Mouse (Mus musculus): ENCODE measurements at regions not wholly inside any gene's neighbourhood (a gene's known extent, or its start where the extent isn't known, plus 50 kb on each side); places are given as distances from the start of the nearest gene placed in this dataset.

DNA sequence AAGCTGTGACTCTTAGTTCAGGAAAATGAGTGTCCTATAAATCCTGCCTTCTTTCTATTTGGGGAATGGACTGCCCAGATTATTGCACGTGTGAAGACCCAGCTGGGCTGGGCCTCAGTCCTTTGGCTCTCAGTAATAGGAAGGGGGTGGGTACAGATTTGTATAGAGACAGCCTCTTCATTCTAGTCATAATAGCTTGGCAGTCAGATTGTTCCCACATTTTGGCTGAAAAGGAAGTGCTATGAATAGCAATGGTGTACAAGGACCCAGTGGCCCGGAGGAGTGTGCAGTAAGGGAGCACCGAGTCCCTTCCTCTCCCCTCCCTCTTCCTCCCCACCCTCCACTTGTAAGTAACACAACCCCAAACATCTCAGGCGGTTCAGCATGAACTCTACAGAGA, 113.5 kb upstream of the Arhgap5 start:
- Histone ChIP-seq H3K27ac (no peak overlapping the region), H3K4me2 (no peak overlapping the region), H3K9me3 (replicated peaks) (no peaks in the 10 kb centered on the region), H3K4me1 (no peaks in the 10 kb centered on the region), H3K4me3 (no peak overlapping the region), H3K9ac (no peak overlapping the region), H3K27me3 (replicated peaks) (no peaks in the 10 kb centered on the region), H3K36me3 (no peaks in the 10 kb centered on the region)
- 41% methylated on average over 4 of the region's 4 CpGs for WGBS (ENCODE audit: insufficient replicate concordance)
- ATAC-seq = no peak

- ATAC-seq = no peak
- H3K4me2 ChIP-seq = no peak overlapping the region
- H3K27ac ChIP-seq = no peak overlapping the region
- 59% methylated on average over 4 of the region's 4 CpGs for WGBS (ENCODE audit: insufficient replicate concordance)
- no peak overlapping the region for H3K9ac ChIP-seq
- H3K4me3 ChIP-seq = no peak overlapping the region
- H3K36me3 ChIP-seq = no peaks in the 10 kb centered on the region
- H3K27me3 ChIP-seq (replicated peaks) = no peaks in the 10 kb centered on the region
- H3K9me3 ChIP-seq (replicated peaks) = no peaks in the 10 kb centered on the region
- H3K4me1 ChIP-seq = no peaks in the 10 kb centered on the region
Measured at GRCm38 (mm10) chr12:52392636-52393035, 111.1 kb upstream of the Arhgap5 start.

DNA sequence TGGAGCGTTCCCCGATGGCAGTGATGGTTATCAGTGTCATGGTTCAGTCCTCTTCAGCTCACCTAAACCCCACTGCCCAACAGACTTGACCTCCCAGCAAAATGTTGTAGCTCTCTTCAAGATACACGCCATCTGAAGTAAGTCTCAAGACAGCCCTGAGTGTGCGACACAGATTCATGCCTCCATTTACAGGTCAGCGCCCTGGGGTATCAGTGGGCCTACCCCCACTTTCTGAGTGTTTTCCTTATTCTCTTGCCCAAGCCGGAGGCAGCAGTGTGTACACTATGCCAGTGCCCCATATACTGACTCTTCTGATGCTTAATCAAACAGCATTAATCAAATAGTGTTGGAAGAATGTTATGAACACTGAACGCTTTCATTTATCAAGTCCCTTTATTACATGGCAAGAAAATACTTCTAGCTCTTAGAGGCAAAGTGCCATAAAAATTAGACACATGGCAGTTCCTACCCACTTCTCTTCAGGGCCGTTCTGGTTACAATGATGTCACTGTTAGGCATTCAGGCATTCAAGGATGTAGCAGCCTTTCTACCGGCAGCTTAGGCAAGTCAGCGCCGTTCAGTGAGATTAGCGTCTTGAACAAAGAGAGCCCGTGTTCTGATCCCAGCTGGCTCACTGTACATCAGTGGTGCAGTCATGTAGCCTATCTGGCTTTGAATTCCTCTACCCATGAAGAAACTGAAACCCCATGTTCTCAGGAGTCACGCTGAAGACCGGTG, 109.6 kb upstream of the Arhgap5 start:
- no peak for ATAC-seq

DNA sequence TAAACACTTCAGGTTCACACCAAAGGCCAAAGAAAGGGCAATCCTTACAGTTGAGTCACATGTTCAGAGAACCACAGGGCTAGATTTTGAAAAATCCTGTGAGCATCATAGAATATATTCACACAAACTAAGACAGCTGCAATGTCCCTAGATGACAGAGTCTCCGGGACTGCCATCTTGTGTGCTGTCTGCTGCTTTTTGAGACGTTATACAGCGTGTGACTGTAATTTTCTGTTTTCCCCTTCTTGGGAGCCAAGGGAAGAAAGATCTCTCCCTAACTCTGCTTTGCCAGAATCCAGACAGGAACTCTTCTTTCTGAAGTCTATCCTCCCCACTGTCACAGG, 109.1 kb upstream of the Arhgap5 start:
- H3K27ac ChIP-seq = no peak overlapping the region
- WGBS (ENCODE audit: insufficient replicate concordance) = 84% methylated on average over 3 of the region's 3 CpGs

More for the DNA sequence above, 109.6 kb upstream of the Arhgap5 start:
- H3K36me3 ChIP-seq = no peaks in the 10 kb centered on the region
- H3K9ac ChIP-seq = no peak overlapping the region
- WGBS (ENCODE audit: insufficient replicate concordance) = 72% methylated on average over 15 of the region's 15 CpGs
- H3K27me3 ChIP-seq (replicated peaks) = no peaks in the 10 kb centered on the region
- no peaks in the 10 kb centered on the region for H3K9me3 ChIP-seq (replicated peaks)
- no peaks in the 10 kb centered on the region for H3K4me1 ChIP-seq
- no peak overlapping the region for H3K4me3 ChIP-seq
- no peak overlapping the region for H3K4me2 ChIP-seq
- H3K27ac ChIP-seq = no peak overlapping the region

GRCm38 (mm10) chr12:52395111-52395510, 108.7 kb upstream of the Arhgap5 start:
- 65% methylated on average over 4 of the region's 4 CpGs for WGBS (ENCODE audit: insufficient replicate concordance)
- Histone ChIP-seq H3K9ac (no peak overlapping the region), H3K4me3 (no peak overlapping the region), H3K36me3 (no peaks in the 10 kb centered on the region), H3K27ac (no peak overlapping the region), H3K4me1 (no peaks in the 10 kb centered on the region), H3K27me3 (replicated peaks) (no peaks in the 10 kb centered on the region), H3K4me2 (no peak overlapping the region), H3K9me3 (replicated peaks) (no peaks in the 10 kb centered on the region)
- ATAC-seq = no peak

More for the DNA sequence above, 109.1 kb upstream of the Arhgap5 start:
- Histone ChIP-seq H3K4me2 (no peak overlapping the region), H3K4me3 (no peak overlapping the region), H3K36me3 (no peaks in the 10 kb centered on the region), H3K9me3 (replicated peaks) (no peaks in the 10 kb centered on the region), H3K27me3 (replicated peaks) (no peaks in the 10 kb centered on the region), H3K9ac (no peak overlapping the region), H3K4me1 (no peaks in the 10 kb centered on the region)
- ATAC-seq = no peak

DNA sequence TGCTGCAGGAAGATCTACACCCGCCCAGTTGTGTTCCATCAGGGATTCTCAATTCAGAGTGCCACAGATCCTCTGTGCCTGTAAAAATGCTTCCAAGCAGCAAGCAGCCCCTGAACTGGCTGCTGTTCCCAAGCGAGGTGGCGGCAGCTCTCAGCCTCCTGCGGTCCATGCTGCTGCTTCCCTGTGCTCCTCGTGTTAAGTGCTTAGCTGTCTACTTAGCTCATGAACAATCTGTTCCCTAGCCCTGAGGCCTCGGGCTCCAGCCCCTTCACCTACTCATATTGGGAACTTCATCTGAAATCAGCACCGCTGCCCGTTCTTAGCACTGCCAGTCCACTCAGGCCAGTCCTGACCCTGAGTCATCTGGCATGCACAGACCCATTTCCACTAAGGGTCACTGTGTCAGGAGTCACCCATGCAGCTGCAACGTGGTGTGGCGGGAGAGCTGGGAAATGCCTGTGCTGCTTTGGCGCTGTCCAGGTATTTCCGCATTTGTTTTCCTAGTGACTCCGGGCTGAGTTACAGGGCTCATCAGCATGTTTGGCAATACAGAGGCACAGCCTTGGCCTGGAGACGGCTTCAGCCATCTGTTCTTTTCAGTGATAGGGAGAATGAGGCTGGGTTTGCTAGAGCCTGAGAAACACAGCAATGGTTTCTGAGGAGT, 107.5 kb upstream of the Arhgap5 start:
- no peaks in the 10 kb centered on the region for H3K4me1 ChIP-seq
- H3K9me3 ChIP-seq (replicated peaks) = no peaks in the 10 kb centered on the region
- no peak overlapping the region for H3K9ac ChIP-seq
- no peak overlapping the region for H3K4me3 ChIP-seq
- H3K27ac ChIP-seq = no peak overlapping the region
- H3K4me2 ChIP-seq = no peak overlapping the region
- WGBS (ENCODE audit: insufficient replicate concordance) = 62% methylated on average over 14 of the region's 14 CpGs
- no peaks in the 10 kb centered on the region for H3K36me3 ChIP-seq
- ATAC-seq = no peak
- no peaks in the 10 kb centered on the region for H3K27me3 ChIP-seq (replicated peaks)

- Histone ChIP-seq H3K9me3 (replicated peaks) (no peaks in the 10 kb centered on the region), H3K4me1 (no peaks in the 10 kb centered on the region), H3K9ac (no peak overlapping the region), H3K4me2 (no peak overlapping the region), H3K36me3 (no peaks in the 10 kb centered on the region), H3K27me3 (replicated peaks) (no peaks in the 10 kb centered on the region), H3K27ac (no peak overlapping the region), H3K4me3 (no peak overlapping the region)
- ATAC-seq = no peak
- 47% methylated on average over 2 of the region's 2 CpGs for WGBS (ENCODE audit: insufficient replicate concordance)
Measured at GRCm38 (mm10) chr12:52397718-52398510, 105.9 kb upstream of the Arhgap5 start.

DNA sequence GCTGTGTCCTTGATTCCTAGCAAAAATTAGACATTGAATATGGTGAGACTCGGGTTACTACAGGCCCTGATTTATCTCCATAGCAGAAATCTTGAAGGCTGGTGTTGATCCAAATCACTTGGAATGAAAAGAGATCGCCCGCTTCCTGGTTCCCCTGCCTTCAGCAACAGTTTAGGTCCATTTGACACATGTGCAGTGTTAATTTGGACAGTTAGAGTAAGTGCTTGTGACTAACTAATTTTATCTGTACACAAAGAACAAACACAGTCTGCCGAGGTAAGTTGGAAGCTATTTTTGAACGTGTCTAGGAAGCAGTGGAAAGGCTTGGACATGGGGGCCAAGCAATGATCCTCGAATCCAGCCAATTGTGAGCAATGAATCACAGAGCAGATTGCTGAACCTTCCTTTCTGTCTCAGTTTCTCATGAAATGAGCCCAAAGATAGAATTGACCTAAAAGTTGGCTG, 105.2 kb upstream of the Arhgap5 start:
- no peak for ATAC-seq
- H3K4me1 ChIP-seq = no peaks in the 10 kb centered on the region
- H3K36me3 ChIP-seq = no peaks in the 10 kb centered on the region
- 67% methylated on average over 6 of the region's 6 CpGs for WGBS (ENCODE audit: insufficient replicate concordance)
- H3K27me3 ChIP-seq (replicated peaks) = no peaks in the 10 kb centered on the region
- no peak overlapping the region for H3K4me2 ChIP-seq
- H3K9ac ChIP-seq = no peak overlapping the region
- H3K27ac ChIP-seq = no peak overlapping the region
- H3K4me3 ChIP-seq = no peak overlapping the region
- H3K9me3 ChIP-seq (replicated peaks) = no peaks in the 10 kb centered on the region

- no peak overlapping the region for H3K4me3 ChIP-seq
- no peaks in the 10 kb centered on the region for H3K27me3 ChIP-seq (replicated peaks)
- no peak for ATAC-seq
- WGBS (ENCODE audit: insufficient replicate concordance) = 75% methylated on average over 3 of the region's 3 CpGs
- H3K9me3 ChIP-seq (replicated peaks) = no peaks in the 10 kb centered on the region
- H3K36me3 ChIP-seq = no peaks in the 10 kb centered on the region
- H3K4me2 ChIP-seq = no peak overlapping the region
- no peaks in the 10 kb centered on the region for H3K4me1 ChIP-seq
- H3K27ac ChIP-seq = no peak overlapping the region
- H3K9ac ChIP-seq = no peak overlapping the region
Measured at GRCm38 (mm10) chr12:52400099-52400498, 103.7 kb upstream of the Arhgap5 start.

GRCm38 (mm10) chr12:52402711-52403110, 101.1 kb upstream of the Arhgap5 start:
- Histone ChIP-seq H3K9me3 (replicated peaks) (no peaks in the 10 kb centered on the region), H3K4me2 (no peak overlapping the region), H3K9ac (no peak overlapping the region), H3K4me3 (no peak overlapping the region), H3K27me3 (replicated peaks) (no peaks in the 10 kb centered on the region), H3K36me3 (no peaks in the 10 kb centered on the region), H3K4me1 (no peaks in the 10 kb centered on the region), H3K27ac (no peak overlapping the region)
- WGBS (ENCODE audit: insufficient replicate concordance) = 80% methylated on average over 4 of the region's 4 CpGs
- no peak for ATAC-seq

- H3K9me3 ChIP-seq (replicated peaks) = no peaks in the 10 kb centered on the region
- no peak for ATAC-seq
Measured at GRCm38 (mm10) chr12:52406386-52406785, 97.4 kb upstream of the Arhgap5 start.

GRCm38 (mm10) chr12:52408307-52408895, 95.4 kb upstream of the Arhgap5 start:
- H3K4me3 ChIP-seq = no peak overlapping the region
- H3K27ac ChIP-seq = no peak overlapping the region
- no peak overlapping the region for H3K9ac ChIP-seq
- H3K4me1 ChIP-seq = no peaks in the 10 kb centered on the region
- H3K27me3 ChIP-seq (replicated peaks) = no peaks in the 10 kb centered on the region
- H3K4me2 ChIP-seq = no peak overlapping the region
- ATAC-seq = no peak
- H3K9me3 ChIP-seq (replicated peaks) = no peaks in the 10 kb centered on the region
- 82% methylated on average over 8 of the region's 8 CpGs for WGBS (ENCODE audit: insufficient replicate concordance)
- no peaks in the 10 kb centered on the region for H3K36me3 ChIP-seq

More at GRCm38 (mm10) chr12:52406386-52406785, 97.4 kb upstream of the Arhgap5 start:
- no peaks in the 10 kb centered on the region for H3K36me3 ChIP-seq
- H3K9ac ChIP-seq = no peak overlapping the region
- no peak overlapping the region for H3K4me2 ChIP-seq
- no peaks in the 10 kb centered on the region for H3K27me3 ChIP-seq (replicated peaks)
- WGBS (ENCODE audit: insufficient replicate concordance) = 54% methylated on average over 6 of the region's 6 CpGs
- H3K4me1 ChIP-seq = no peaks in the 10 kb centered on the region
- H3K27ac ChIP-seq = no peak overlapping the region
- H3K4me3 ChIP-seq = no peak overlapping the region
